Mouse (Mus musculus) CD8-positive naive resting alpha-beta T cell, adult 2 months (primary cell): ENCODE results near the gene Necap2.

Experiments
- DNase-seq, 2 experiments: peaks; one replicate each; pipeline ENCODE4 v3.0.0; 2022; ENCODE audit warnings: low read depth in 2 of 2, low spot score in 2 of 2

The Necap2 gene

DNA sequence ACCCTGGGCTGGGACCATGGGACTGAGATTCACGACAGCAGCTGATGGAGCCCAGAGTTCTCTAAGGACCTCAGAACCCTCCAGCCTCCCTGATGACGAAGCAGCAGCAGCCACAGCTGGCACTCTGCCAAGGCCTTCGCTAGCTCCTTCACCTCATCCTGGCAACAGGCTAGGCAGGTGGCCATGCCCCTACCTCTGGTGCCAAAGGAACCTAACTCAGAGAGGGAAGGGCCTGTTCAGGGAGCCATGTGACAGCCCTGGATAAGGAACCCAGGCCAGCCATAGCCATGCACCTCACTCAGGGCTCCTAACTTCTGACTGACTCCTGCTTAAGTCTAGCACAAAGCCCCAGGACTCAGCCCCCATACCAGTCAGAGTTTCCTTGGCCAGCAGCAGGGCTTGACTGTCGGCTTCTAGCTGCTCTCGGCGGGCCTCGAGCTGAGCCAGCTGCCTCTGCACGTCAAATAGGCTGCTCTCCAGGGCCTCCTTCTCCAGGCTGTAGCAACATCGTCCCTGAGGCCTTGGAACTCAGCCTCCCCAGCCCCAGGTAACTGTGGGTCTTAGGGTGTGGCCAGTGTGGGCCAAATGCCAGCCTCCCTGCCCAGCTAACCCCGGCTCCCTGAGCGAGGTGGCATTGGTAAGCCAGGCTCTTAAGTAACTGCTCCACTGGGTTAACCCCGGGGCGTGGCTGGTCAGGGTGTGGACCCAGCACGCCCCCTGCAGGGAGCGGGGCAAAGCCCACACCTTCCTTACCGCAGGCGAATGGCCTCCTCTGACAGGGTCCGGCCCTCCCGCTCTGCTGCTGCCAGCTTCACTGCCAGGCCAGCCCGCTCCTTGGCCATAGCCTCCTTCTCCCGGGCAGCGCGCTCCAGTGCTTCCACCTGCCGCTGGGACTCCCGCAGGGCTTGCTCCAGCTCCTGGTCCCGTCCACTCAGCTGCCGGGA lies 44.3 kb downstream of the Necap2 start:
- DNase-seq: no peak

DNA sequence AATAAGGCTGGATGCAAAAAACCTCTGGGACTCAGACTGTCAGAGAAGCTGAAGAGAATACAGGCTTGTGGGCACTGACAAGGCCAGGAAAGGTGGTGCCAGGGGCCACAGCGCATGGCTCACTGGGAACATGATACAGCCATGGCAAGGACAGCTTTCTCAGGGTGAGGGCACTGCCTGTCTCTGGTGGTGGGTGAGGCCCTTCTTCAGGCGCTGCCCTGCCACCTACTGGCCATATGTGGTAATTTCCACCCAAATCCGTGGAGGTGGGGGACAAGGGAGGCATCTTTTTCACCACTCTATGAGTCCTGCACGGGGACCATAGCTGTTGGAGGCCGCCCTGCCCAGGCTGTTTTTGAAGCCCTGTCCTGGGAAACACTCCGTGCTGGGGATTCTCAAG lies 46.4 kb downstream of the Necap2 start:
- DNase-seq: peak; percentile 65 to 80

DNA sequence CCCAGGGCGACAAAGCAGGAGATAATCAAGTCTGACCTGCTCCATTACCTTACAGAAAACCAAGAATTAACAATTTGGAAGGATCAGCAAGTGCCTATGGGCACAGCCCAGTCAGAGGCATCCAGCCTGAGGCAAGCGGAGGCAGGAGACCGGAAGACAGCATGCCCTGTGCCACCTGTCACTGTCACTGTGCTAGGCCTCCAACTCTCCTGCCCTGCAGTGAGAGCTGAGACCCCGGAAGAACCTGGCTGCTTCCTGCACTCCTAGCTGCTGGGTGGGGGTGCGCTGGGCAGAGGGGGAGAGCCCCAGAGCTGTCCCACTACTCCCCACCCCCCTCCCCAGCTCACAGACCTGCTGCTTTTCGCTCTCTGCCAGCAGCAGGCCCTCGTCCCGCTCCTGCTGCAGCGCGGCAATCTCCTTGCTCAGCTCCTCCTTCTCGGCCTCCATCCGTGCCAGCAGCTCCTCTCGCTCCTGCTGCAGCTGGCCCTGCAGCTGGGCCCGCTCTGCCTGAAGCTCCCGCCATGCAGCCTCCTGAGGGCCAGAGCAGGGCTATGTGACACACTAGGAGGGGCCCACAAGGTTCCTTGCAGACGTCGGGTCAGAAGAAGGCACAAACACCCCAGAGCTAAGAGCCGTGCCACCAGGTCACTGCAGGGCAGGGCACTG lies 47.5 kb downstream of the Necap2 start:
- DNase-seq: no peak

DNA sequence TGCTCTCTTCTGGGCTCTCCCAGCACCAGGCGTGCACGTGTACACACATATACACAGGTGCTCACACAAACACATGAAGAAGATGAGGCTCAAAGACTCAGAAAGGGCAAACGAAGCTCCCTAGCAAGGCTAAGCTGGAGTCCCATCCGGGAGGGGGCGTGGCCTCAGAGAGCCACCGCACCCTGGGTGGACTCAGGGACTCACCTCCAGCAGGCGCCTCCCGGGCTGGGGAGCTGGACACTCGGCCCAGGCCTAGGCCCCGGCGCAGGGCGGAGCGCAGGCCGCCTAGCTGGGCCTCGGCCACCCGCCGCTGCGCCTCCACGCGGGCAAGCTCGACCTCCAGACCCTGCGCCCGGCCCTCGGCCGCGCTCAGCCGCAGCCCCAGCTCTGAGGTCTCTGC lies 53.2 kb downstream of the Necap2 start:
- no peak for DNase-seq

- DNase-seq: no peak
Observed at GRCm38 (mm10) chr4:141024052-141024451, 54.1 kb downstream of the Necap2 start.

GRCm38 (mm10) chr4:141021614-141021929 lies 56.6 kb downstream of the Necap2 start:
- DNase-seq: no peak

GRCm38 (mm10) chr4:141020811-141021613 lies 57.1 kb downstream of the Necap2 start:
- DNase-seq: no peak

DNA sequence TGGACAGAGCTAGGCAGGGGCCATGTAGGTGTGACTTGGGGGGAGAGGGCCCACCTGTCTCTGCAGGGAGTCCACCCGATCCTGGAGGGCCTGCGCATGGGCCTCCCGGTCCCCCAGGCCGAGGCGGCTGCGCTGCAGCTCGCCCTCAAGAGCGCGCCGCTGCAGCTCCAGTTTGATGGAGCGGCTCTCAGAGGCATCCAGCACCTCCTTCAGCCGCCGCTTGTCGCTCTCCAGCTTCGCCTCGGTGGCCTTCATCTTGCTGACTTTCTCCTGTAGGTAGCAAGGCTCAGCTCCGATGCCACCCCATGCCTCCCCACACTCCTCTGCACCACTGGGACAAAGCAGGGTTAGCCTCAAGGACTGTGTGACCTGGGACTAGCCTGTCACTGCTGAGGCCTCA lies 57.9 kb downstream of the Necap2 start:
- no peak for DNase-seq

DNA sequence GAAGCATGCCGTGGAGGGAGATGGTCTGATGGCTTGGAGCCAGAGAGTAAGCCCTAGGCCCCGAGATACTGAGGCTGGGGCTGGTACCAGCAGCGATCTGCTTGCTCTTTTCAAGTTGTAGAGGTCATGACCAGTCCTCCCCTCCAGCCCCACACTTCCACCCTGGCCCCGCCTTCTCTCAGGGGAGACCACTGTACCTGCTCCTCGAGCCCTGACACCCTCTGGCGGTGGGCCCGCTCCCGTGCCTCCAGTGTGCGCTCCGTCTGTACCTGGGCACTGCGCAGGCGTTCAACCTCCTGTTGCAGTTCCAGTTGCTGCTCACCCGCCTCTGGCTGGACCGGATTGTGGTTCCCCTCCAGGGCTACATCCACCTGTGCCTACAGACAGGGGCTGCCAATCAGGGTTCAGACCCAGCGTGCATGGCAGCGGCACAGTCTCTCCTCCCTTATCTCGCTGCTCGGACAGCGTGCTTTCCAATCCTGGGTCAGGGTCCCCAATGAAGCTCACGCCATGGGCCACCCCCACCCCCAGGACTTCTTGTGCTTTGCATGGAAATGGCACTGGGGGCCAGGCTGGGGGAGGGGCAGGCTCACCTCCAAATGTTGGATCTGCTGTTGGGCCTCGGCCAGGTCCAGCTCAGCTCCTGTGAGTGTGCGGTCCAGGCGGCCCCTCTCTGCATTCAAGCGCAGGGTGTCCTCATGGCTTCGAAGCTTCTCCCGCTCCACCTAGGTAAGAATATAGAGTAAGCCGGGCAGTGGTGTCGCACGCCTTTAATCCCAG lies 60.3 kb downstream of the Necap2 start:
- no peak for DNase-seq
